Mouse (Mus musculus): ENCODE results near the gene Helz. TPM values are rescaled to one million over a fixed set of nuclear protein-coding genes. Genes with fewer than 3 reads are reported as not detected.

Helz gene
- total RNA-seq, 2 experiments from 2014 or later, result 40.7 to 43.6 TPM

GRCm38 (mm10) chr11:107703272-107704134, 155.8 kb downstream of the Helz start:
- DNase-seq (ENCODE audit: low spot score in 2 of 2), result peak in 1 of 2 experiments; percentile 29
- intact Hi-C loops (cut with DNase I), result no loop called here

- intact Hi-C loops (cut with DNase I), result no loop called here
These were observed 157.3 kb downstream of the Helz start for GRCm38 (mm10) chr11:107705060-107705459.

GRCm38 (mm10) chr11:107705476-107706074, 157.8 kb downstream of the Helz start:
- intact Hi-C loops (cut with DNase I), result no loop called here
- DNase-seq (ENCODE audit: low spot score in 2 of 2), result no peak

More at GRCm38 (mm10) chr11:107705060-107705459, 157.3 kb downstream of the Helz start:
- DNase-seq (ENCODE audit: low spot score in 2 of 2), result peak in 1 of 2 experiments; percentile 14

GRCm38 (mm10) chr11:107707897-107708610, 160.3 kb downstream of the Helz start:
- no peak for DNase-seq (ENCODE audit: low spot score in 2 of 2)
- intact Hi-C loops (cut with DNase I), result no loop called here

- intact Hi-C loops (cut with DNase I), result no loop called here
- DNase-seq (ENCODE audit: low spot score in 2 of 2), result peak in 1 of 2 experiments; percentile 25
These were observed 162.6 kb downstream of the Helz start for GRCm38 (mm10) chr11:107710379-107710778.

GRCm38 (mm10) chr11:107714368-107714767, 166.6 kb downstream of the Helz start:
- DNase-seq (ENCODE audit: low spot score in 2 of 2), result no peak
- intact Hi-C loops (cut with DNase I), result no loop called here

GRCm38 (mm10) chr11:107716332-107716938, 168.7 kb downstream of the Helz start, which contains the start of gene Cacng1:
Gene Cacng1 (minus strand): TSS chr11:107716522.
- no peak for DNase-seq (ENCODE audit: low spot score in 2 of 2)
- intact Hi-C loops (cut with DNase I), result no loop called here

- intact Hi-C loops (cut with DNase I), result no loop called here
- no peak for DNase-seq (ENCODE audit: low spot score in 2 of 2)
These were observed 172.7 kb downstream of the Helz start for GRCm38 (mm10) chr11:107720264-107721021.

- intact Hi-C loops (cut with DNase I), result no loop called here
- DNase-seq (ENCODE audit: low spot score in 2 of 2), result no peak
These were observed 173.3 kb downstream of the Helz start for GRCm38 (mm10) chr11:107721057-107721456.

GRCm38 (mm10) chr11:107724603-107725002, 176.9 kb downstream of the Helz start:
- no peak for DNase-seq (ENCODE audit: low spot score in 2 of 2)
- intact Hi-C loops (cut with DNase I), result no loop called here

GRCm38 (mm10) chr11:107728073-107728863, 180.5 kb downstream of the Helz start:
- intact Hi-C loops (cut with DNase I), result no loop called here
- peak in 1 of 2 experiments; percentile 66 for DNase-seq (ENCODE audit: low spot score in 2 of 2)

- intact Hi-C loops (cut with DNase I), result no loop called here
- DNase-seq (ENCODE audit: low spot score in 2 of 2), result no peak
These were observed 181.4 kb downstream of the Helz start for GRCm38 (mm10) chr11:107729141-107729540.

GRCm38 (mm10) chr11:107730940-107731339, 183.2 kb downstream of the Helz start:
- intact Hi-C loops (cut with DNase I), result no loop called here
- peak; percentile 34 to 46 for DNase-seq (ENCODE audit: low spot score in 2 of 2)

GRCm38 (mm10) chr11:107731498-107731897, 183.8 kb downstream of the Helz start:
- intact Hi-C loops (cut with DNase I), result no loop called here
- DNase-seq (ENCODE audit: low spot score in 2 of 2), result no peak

GRCm38 (mm10) chr11:107734133-107734532, 186.4 kb downstream of the Helz start:
- no peak for DNase-seq (ENCODE audit: low spot score in 2 of 2)
- intact Hi-C loops (cut with DNase I), result no loop called here

GRCm38 (mm10) chr11:107737886-107738285, 190.2 kb downstream of the Helz start:
- intact Hi-C loops (cut with DNase I), result no loop called here
- no peak for DNase-seq (ENCODE audit: low spot score in 2 of 2)

- intact Hi-C loops (cut with DNase I), result no loop called here
- peak; percentile 30 to 35 for DNase-seq (ENCODE audit: low spot score in 2 of 2)
These were observed 190.8 kb downstream of the Helz start for GRCm38 (mm10) chr11:107738418-107739099.

GRCm38 (mm10) chr11:107743100-107743499, 195.4 kb downstream of the Helz start:
- no peak for DNase-seq (ENCODE audit: low spot score in 2 of 2)
- intact Hi-C loops (cut with DNase I), result no loop called here

Data from left cerebral cortex, postnatal 14 days (tissue).